Mouse (Mus musculus): Measurements from ENCODE around the gene Lipk.

Gene Lipk

GRCm38 (mm10) chr19:34008002-34008401 lies at the start of gene Lipk:
Gene Lipk, plus strand, starts transcription at chr19:34008290.
- no peak for DNase-seq

GRCm38 (mm10) chr19:33960887-33961286 lies 47.2 kb upstream of the Lipk start, which contains the start of gene Lipf:
Gene Lipf, plus strand, starts transcription at chr19:33961187.
- DNase-seq: no peak

- DNase-seq: no peak
These were observed 29.1 kb upstream of the Lipk start for GRCm38 (mm10) chr19:33979007-33979406.

- no peak for DNase-seq
These were observed 25.0 kb upstream of the Lipk start for GRCm38 (mm10) chr19:33983043-33983442.

- DNase-seq: no peak
These were observed 13.5 kb downstream of the Lipk start for GRCm38 (mm10) chr19:34021440-34022172.

GRCm38 (mm10) chr19:34022759-34023158 lies 14.7 kb downstream of the Lipk start:
- DNase-seq: no peak

GRCm38 (mm10) chr19:34039731-34040130 lies 31.6 kb downstream of the Lipk start:
- DNase-seq: no peak

- DNase-seq: no peak
These were observed 34.9 kb downstream of the Lipk start for GRCm38 (mm10) chr19:34043008-34043407.

- no peak for DNase-seq
These were observed 41.4 kb downstream of the Lipk start for GRCm38 (mm10) chr19:34049371-34050039.

- no peak for DNase-seq
These were observed 43.4 kb downstream of the Lipk start for GRCm38 (mm10) chr19:34051502-34051901.

- DNase-seq: no peak
These were observed 55.5 kb downstream of the Lipk start for GRCm38 (mm10) chr19:34063547-34063946.

GRCm38 (mm10) chr19:34064059-34064458 lies 56.0 kb downstream of the Lipk start:
- DNase-seq: no peak

GRCm38 (mm10) chr19:34066779-34067472 lies 58.8 kb downstream of the Lipk start, which contains the start of gene Lipn:
Gene Lipn, plus strand, starts transcription at chr19:34067358.
- DNase-seq: no peak

GRCm38 (mm10) chr19:34074239-34074638 lies 66.1 kb downstream of the Lipk start:
- no peak for DNase-seq

- no peak for DNase-seq
These were observed 70.0 kb downstream of the Lipk start for GRCm38 (mm10) chr19:34078130-34078529.

GRCm38 (mm10) chr19:34089011-34089680 lies 81.1 kb downstream of the Lipk start:
- DNase-seq: no peak

GRCm38 (mm10) chr19:34095381-34095780 lies 87.3 kb downstream of the Lipk start:
- no peak for DNase-seq

GRCm38 (mm10) chr19:34096228-34096627 lies 88.1 kb downstream of the Lipk start:
- DNase-seq: no peak
